Mouse (Mus musculus): ENCODE measurements at regions not wholly inside any gene's neighbourhood (a gene's known extent, or its start where the extent isn't known, plus 50 kb on each side); places are given as distances from the start of the nearest gene placed in this dataset.
"Not testable (repeated sequence)": the region's sequence is repeated elsewhere in the genome, so short reads cannot be mapped to it uniquely, and the experiment has no call there.

- not testable (repeated sequence) for H3K27me3 ChIP-seq (ENCODE audit: control insufficient read depth, insufficient read depth, low read length)
- WGBS: 71% methylated on average over 1 of the region's 1 CpGs
These were observed 1486.2 kb downstream of the Zfp704 start for GRCm38 (mm10) chr3:8123641-8124040.

GRCm38 (mm10) chr3:8123141-8123540 is 1486.7 kb downstream of the Zfp704 start:
- ATAC-seq (ENCODE audit: low FRiP score) (no peak), DNase-seq (ENCODE audit: low spot score) (no peak)
- Histone ChIP-seq H3K9me3 (ENCODE audit: control insufficient read depth, low read length) (no peaks in the 10 kb centered on the region), H3K4me1 (replicated peaks; ENCODE audit: control insufficient read depth, insufficient read depth, low read length) (no peaks in the 10 kb centered on the region), H3K4me2 (replicated peaks; ENCODE audit: low read depth, low read length) (no peak overlapping the region), H3K27me3 (ENCODE audit: control insufficient read depth, insufficient read depth, low read length) (no peaks in the 10 kb centered on the region), H3K36me3 (ENCODE audit: control insufficient read depth, insufficient read depth, low read length) (no peaks in the 10 kb centered on the region), H3K4me3 (ENCODE audit: low read depth, low read length) (no peak overlapping the region), H3K9ac (ENCODE audit: low read depth, low read length) (no peak overlapping the region), H3K27ac (ENCODE audit: low read depth, low read length) (no peak overlapping the region)
- WGBS: 54% methylated on average over 3 of the region's 3 CpGs

More at GRCm38 (mm10) chr3:8123641-8124040, 1486.2 kb downstream of the Zfp704 start:
- H3K9me3 ChIP-seq (ENCODE audit: control insufficient read depth, low read length); H3K4me3 ChIP-seq (ENCODE audit: low read depth, low read length); H3K27ac ChIP-seq (ENCODE audit: low read depth, low read length); H3K4me2 ChIP-seq (replicated peaks; ENCODE audit: low read depth, low read length); H3K9ac ChIP-seq (ENCODE audit: low read depth, low read length); H3K4me1 ChIP-seq (replicated peaks; ENCODE audit: control insufficient read depth, insufficient read depth, low read length); ATAC-seq (ENCODE audit: low FRiP score); H3K36me3 ChIP-seq (ENCODE audit: control insufficient read depth, insufficient read depth, low read length); DNase-seq (ENCODE audit: low spot score): not testable (repeated sequence)

- Histone ChIP-seq H3K4me2 (replicated peaks; ENCODE audit: low read depth, low read length) (no peak overlapping the region), H3K36me3 (ENCODE audit: control insufficient read depth, insufficient read depth, low read length) (no peaks in the 10 kb centered on the region), H3K27me3 (ENCODE audit: control insufficient read depth, insufficient read depth, low read length) (no peaks in the 10 kb centered on the region), H3K9me3 (ENCODE audit: control insufficient read depth, low read length) (no peaks in the 10 kb centered on the region), H3K4me3 (ENCODE audit: low read depth, low read length) (no peak overlapping the region), H3K4me1 (replicated peaks; ENCODE audit: control insufficient read depth, insufficient read depth, low read length) (no peaks in the 10 kb centered on the region), H3K27ac (ENCODE audit: low read depth, low read length) (no peak overlapping the region), H3K9ac (ENCODE audit: low read depth, low read length) (no peak overlapping the region)
- ATAC-seq (ENCODE audit: low FRiP score) (no peak), DNase-seq (ENCODE audit: low spot score) (no peak)
- WGBS: 77% methylated on average over 1 of the region's 1 CpGs
These were observed 1478.0 kb upstream of the 1700008P02Rik start for GRCm38 (mm10) chr3:8098291-8098690.

- DNase-seq (ENCODE audit: low spot score) (no peak), ATAC-seq (ENCODE audit: low FRiP score) (no peak)
- H3K4me1 ChIP-seq (replicated peaks; ENCODE audit: control insufficient read depth, insufficient read depth, low read length): no peaks in the 10 kb centered on the region
- no peak overlapping the region for H3K9ac ChIP-seq (ENCODE audit: low read depth, low read length)
- no peak overlapping the region for H3K4me3 ChIP-seq (ENCODE audit: low read depth, low read length)
- no peaks in the 10 kb centered on the region for H3K36me3 ChIP-seq (ENCODE audit: control insufficient read depth, insufficient read depth, low read length)
- H3K27me3 ChIP-seq (ENCODE audit: control insufficient read depth, insufficient read depth, low read length): no peaks in the 10 kb centered on the region
- WGBS: 81% methylated on average over 2 of the region's 2 CpGs
- H3K27ac ChIP-seq (ENCODE audit: low read depth, low read length): no peak overlapping the region
- H3K4me2 ChIP-seq (replicated peaks; ENCODE audit: low read depth, low read length): no peak overlapping the region
- H3K9me3 ChIP-seq (ENCODE audit: control insufficient read depth, low read length): no peaks in the 10 kb centered on the region
These were observed 1464.5 kb upstream of the 1700008P02Rik start for GRCm38 (mm10) chr3:8084749-8085148.

GRCm38 (mm10) chr3:8053711-8054110 is 1433.5 kb upstream of the 1700008P02Rik start:
- Histone ChIP-seq H3K36me3 (ENCODE audit: control insufficient read depth, insufficient read depth, low read length) (no peaks in the 10 kb centered on the region), H3K27ac (ENCODE audit: low read depth, low read length) (no peak overlapping the region), H3K4me2 (replicated peaks; ENCODE audit: low read depth, low read length) (no peak overlapping the region), H3K9ac (ENCODE audit: low read depth, low read length) (no peak overlapping the region), H3K4me1 (replicated peaks; ENCODE audit: control insufficient read depth, insufficient read depth, low read length) (no peaks in the 10 kb centered on the region), H3K4me3 (ENCODE audit: low read depth, low read length) (no peak overlapping the region), H3K27me3 (ENCODE audit: control insufficient read depth, insufficient read depth, low read length) (no peaks in the 10 kb centered on the region), H3K9me3 (ENCODE audit: control insufficient read depth, low read length) (no peaks in the 10 kb centered on the region)
- DNase-seq (ENCODE audit: low spot score) (no peak), ATAC-seq (ENCODE audit: low FRiP score) (no peak)

- whole genome bisulfite sequencing: 89% methylated on average over 4 of the region's 4 CpGs
- no peaks in the 10 kb centered on the region for H3K9me3 ChIP-seq (ENCODE audit: control insufficient read depth, low read length)
- H3K27ac ChIP-seq (ENCODE audit: low read depth, low read length): no peak overlapping the region
- no peak overlapping the region for H3K4me3 ChIP-seq (ENCODE audit: low read depth, low read length)
- H3K4me2 ChIP-seq (replicated peaks; ENCODE audit: low read depth, low read length): no peak overlapping the region
- no peaks in the 10 kb centered on the region for H3K4me1 ChIP-seq (replicated peaks; ENCODE audit: control insufficient read depth, insufficient read depth, low read length)
- ATAC-seq (ENCODE audit: low FRiP score) (no peak), DNase-seq (ENCODE audit: low spot score) (no peak)
- H3K36me3 ChIP-seq (ENCODE audit: control insufficient read depth, insufficient read depth, low read length): no peaks in the 10 kb centered on the region
- H3K27me3 ChIP-seq (ENCODE audit: control insufficient read depth, insufficient read depth, low read length): no peaks in the 10 kb centered on the region
- no peak overlapping the region for H3K9ac ChIP-seq (ENCODE audit: low read depth, low read length)
These were observed 1430.9 kb upstream of the 1700008P02Rik start for GRCm38 (mm10) chr3:8051167-8051566.

- 72% methylated on average over 1 of the region's 1 CpGs for WGBS
- Histone ChIP-seq H3K36me3 (ENCODE audit: control insufficient read depth, insufficient read depth, low read length) (no peaks in the 10 kb centered on the region), H3K27ac (ENCODE audit: low read depth, low read length) (no peak overlapping the region), H3K9me3 (ENCODE audit: control insufficient read depth, low read length) (no peaks in the 10 kb centered on the region), H3K4me3 (ENCODE audit: low read depth, low read length) (no peak overlapping the region), H3K27me3 (ENCODE audit: control insufficient read depth, insufficient read depth, low read length) (no peaks in the 10 kb centered on the region), H3K9ac (ENCODE audit: low read depth, low read length) (no peak overlapping the region), H3K4me2 (replicated peaks; ENCODE audit: low read depth, low read length) (no peak overlapping the region), H3K4me1 (replicated peaks; ENCODE audit: control insufficient read depth, insufficient read depth, low read length) (no peaks in the 10 kb centered on the region)
- no peak for ATAC-seq (ENCODE audit: low FRiP score)
- no peak for DNase-seq (ENCODE audit: low spot score)
These were observed 1429.5 kb upstream of the 1700008P02Rik start for GRCm38 (mm10) chr3:8049706-8050105.

- Histone ChIP-seq H3K27ac (ENCODE audit: low read depth, low read length) (no peak overlapping the region), H3K9ac (ENCODE audit: low read depth, low read length) (no peak overlapping the region), H3K4me2 (replicated peaks; ENCODE audit: low read depth, low read length) (no peak overlapping the region), H3K4me3 (ENCODE audit: low read depth, low read length) (no peak overlapping the region), H3K36me3 (ENCODE audit: control insufficient read depth, insufficient read depth, low read length) (no peaks in the 10 kb centered on the region), H3K4me1 (replicated peaks; ENCODE audit: control insufficient read depth, insufficient read depth, low read length) (no peaks in the 10 kb centered on the region), H3K27me3 (ENCODE audit: control insufficient read depth, insufficient read depth, low read length) (no peaks in the 10 kb centered on the region), H3K9me3 (ENCODE audit: control insufficient read depth, low read length) (no peaks in the 10 kb centered on the region)
- peak; percentile 25 for DNase-seq (ENCODE audit: low spot score)
- ATAC-seq (ENCODE audit: low FRiP score): no peak
- WGBS: 69% methylated on average over 3 of the region's 3 CpGs
These were observed 1426.1 kb upstream of the 1700008P02Rik start for GRCm38 (mm10) chr3:8046348-8046747.

GRCm38 (mm10) chr3:8036697-8037096 is 1416.5 kb upstream of the 1700008P02Rik start:
- no peak overlapping the region for H3K9ac ChIP-seq (ENCODE audit: low read depth, low read length)
- no peak overlapping the region for H3K4me2 ChIP-seq (replicated peaks; ENCODE audit: low read depth, low read length)
- peak; percentile 51 for ATAC-seq (ENCODE audit: low FRiP score)
- no peaks in the 10 kb centered on the region for H3K4me1 ChIP-seq (replicated peaks; ENCODE audit: control insufficient read depth, insufficient read depth, low read length)
- WGBS: 47% methylated on average over 1 of the region's 1 CpGs
- no peak overlapping the region for H3K4me3 ChIP-seq (ENCODE audit: low read depth, low read length)
- no peak for DNase-seq (ENCODE audit: low spot score)
- H3K27ac ChIP-seq (ENCODE audit: low read depth, low read length): no peak overlapping the region
- no peaks in the 10 kb centered on the region for H3K36me3 ChIP-seq (ENCODE audit: control insufficient read depth, insufficient read depth, low read length)
- H3K27me3 ChIP-seq (ENCODE audit: control insufficient read depth, insufficient read depth, low read length): no peaks in the 10 kb centered on the region
- no peaks in the 10 kb centered on the region for H3K9me3 ChIP-seq (ENCODE audit: control insufficient read depth, low read length)

Data from hindbrain, embryonic 11.5 days (tissue).